Mouse (Mus musculus): ENCODE measurements around the gene Apol7a.
"Not testable (repeated sequence)": the region's sequence is repeated elsewhere in the genome, so short reads cannot be mapped to it uniquely, and the experiment has no call there.

The Apol7a gene

DNA sequence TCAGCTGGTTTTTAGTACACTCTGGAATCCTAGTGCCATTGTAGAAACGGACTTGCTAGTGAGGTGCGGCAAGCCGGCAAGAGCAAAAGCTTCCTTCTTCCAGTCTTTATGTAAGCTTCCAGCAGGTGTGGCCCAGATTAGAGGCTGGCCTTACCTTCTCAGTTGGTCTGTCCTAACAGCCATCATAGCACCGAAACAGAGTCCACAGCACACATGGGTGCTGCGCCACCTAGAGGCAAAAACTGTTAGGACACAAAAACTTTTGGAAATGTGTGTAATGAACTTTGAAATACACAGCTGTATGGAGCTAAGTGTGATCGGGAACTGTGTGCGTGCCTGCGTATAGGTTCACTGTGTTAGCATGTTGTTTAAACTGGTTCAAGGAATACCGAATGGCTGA, at the start of gene Apol7a:
Gene Apol7a, minus strand, starts transcription at position 84 of the 400 bp plus-strand sequence.
- DNase-seq (ENCODE audit: inconsistent age in 2 of 2, low spot score in 1 of 2) = peak; percentile 35 to 65

DNA sequence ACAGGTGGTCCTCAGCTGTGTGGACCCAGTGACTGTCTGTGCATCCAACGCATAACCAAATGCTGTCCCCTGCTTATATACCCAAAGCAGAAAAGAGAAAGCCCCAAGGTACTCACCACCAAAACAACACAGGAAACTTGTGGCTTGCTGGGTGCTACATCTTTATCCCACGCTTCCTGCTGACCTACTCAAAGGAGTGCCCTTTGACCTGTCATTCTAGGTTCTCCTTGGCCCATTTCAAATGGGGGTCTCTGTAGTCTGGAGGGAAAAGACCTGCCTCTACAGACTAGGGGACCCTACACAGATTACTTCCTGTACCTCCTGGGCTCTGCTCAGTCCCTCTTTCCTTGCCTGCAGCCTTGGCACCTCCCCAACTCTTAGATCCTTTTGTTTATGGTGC, 48.5 kb upstream of the Apol7a start, which contains the start of gene Apol7b:
Gene Apol7b, minus strand, starts transcription at position 101 of the 400 bp plus-strand sequence.
- DNase-seq (ENCODE audit: inconsistent age in 2 of 2, low spot score in 1 of 2) = not testable (repeated sequence)

DNA sequence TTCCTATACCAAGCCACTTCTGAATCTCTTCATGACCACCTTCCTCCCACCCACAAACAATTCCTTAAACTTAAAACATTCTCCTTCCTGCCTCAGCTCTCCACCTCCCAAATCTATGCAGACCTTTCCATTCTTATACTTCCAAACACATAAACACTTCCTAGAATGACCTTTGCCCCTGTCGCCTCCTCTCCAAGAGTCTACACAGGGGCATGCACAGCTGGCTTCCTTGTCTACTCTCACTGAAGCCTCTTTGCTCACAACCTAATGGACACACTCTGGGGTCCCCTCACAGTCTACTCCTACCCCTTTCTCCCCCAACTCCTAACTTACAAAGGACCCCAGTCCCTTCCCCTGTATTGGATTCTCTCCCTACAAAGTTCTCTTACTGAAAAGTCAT, 46.8 kb upstream of the Apol7a start:
- not testable (repeated sequence) for DNase-seq (ENCODE audit: inconsistent age in 2 of 2, low spot score in 1 of 2)

DNA sequence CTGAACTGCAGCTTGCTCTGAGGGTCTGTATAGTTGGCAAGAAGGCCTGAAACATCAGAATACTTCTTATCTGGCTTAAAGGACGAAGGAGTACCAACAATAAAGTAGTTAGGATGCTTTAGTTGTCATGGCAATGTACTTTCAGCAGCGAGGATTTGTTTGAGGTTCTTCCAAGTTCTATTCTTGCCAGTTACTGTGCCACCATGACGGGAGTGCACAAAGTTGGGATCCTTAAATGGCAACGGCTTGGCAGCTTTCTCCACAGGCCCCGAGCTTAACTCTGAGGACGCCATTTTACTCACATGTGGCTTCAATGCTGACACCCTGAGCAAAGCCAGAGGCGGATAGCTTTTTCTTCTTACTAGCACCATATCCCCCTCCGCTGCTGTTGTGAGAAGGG, 45.8 kb upstream of the Apol7a start:
- peak in 1 of 2 experiments; percentile 26 for DNase-seq (ENCODE audit: inconsistent age in 2 of 2, low spot score in 1 of 2)

DNA sequence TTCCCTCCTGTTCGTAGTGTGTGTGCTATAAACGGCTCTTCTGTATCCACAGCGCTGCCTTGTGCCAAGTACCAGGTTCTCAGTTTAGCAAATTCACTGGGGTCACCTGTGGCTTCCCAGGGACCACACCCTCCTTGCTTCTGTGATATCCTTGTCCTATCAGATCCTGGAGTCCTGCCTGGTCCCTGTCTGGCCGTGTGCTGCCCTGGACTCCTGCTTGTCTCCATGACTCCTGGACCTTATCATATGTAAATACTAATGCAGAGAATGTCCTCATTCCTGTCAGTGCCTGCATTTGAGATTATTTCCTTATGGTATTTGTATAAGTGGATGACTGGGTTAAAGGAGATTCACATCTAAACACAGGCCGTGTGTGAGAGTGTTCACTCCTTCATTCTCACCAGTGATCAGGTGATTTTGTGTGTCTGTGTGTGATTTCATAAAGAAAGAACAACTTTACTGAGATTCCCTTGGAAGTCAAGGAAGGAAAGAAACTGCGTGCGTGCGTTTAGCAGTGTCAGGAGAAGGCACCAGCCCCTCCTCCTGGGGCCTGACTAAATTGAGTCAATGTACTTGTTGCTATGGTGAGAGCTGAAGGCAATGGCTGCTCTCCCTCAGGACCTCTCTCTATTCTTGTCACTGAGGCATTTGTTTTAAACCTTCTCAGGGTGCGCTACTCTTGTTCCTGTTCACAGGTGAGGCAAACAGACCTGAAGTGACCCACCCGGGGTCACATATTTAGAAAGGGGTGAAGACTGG, 30.0 kb upstream of the Apol7a start:
- not testable (repeated sequence) for DNase-seq (ENCODE audit: inconsistent age in 2 of 2, low spot score in 1 of 2)

DNA sequence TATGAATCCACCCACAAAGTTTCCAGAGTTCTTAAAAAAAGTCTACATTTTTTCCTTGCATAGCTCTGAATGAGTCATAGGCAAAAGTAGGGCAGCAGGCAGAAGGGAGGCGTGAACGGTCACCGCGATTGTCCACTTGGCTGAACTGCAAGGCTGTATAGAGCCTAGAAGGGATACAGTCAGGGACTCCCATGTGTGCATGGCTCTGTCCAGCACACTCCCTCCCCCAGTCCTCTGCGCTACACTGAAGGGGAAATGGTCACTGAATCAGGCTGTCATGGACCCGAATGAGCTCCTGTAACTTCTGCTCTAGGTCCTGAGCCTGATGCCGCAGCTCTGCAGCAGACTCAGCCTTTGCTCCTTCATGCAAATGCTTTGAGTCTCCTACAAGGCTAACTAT, 24.0 kb upstream of the Apol7a start:
- peak in 1 of 2 experiments; percentile 68 for DNase-seq (ENCODE audit: inconsistent age in 2 of 2, low spot score in 1 of 2)

DNA sequence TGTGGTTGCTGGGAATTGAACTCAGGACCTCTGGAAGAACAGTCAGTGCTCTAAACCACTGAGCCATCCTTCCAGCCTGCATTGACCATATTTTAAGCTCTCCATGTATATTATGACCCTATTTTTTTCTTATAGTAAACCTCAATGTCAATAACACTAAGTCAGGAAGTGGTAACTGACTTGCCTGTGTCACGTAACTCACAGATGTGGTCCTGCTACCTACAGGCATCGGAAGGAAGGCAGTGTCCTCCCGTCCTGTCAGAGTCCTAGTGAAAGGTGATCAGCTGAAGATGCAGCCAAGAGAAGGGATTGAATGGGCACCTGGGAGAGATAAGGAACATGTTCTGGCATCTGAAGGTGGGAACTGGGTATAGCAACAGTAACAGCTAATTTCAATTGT, 20.7 kb upstream of the Apol7a start:
- DNase-seq (ENCODE audit: inconsistent age in 2 of 2, low spot score in 1 of 2) = not testable (repeated sequence)

DNA sequence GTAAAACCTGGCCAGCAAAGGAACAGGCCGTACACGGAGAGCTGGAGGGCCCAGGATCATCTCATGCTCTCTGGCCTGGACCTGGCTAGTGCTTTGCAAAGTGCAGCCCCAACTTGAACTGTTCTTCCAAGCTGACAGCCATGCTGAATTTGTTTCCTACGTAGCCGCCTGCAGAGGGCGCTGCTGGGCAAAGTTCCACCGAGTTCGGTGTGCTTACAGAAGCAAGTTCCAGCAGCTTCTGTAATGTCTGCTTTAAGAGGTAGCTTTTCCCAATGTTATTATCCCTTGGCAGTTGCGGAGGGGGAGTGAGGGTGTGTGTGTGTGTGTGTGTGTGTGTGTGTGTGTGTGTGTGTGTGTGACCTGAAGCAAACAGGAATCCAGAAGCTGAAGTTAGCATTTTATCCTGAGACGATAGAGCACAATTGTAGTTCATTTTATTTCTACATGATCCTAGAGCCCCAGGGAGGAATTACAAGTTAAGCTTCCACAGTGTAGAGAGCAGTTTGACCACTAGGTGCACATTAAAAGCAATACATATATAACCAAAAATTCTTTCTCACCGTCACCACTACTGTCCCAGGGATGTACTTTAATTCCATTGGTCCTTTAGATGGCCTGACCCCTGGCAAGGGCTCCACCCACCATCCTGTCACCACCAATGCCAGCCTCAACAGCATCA, 17.9 kb upstream of the Apol7a start:
- DNase-seq (ENCODE audit: inconsistent age in 2 of 2, low spot score in 1 of 2) = peak in 1 of 2 experiments; percentile 17

DNA sequence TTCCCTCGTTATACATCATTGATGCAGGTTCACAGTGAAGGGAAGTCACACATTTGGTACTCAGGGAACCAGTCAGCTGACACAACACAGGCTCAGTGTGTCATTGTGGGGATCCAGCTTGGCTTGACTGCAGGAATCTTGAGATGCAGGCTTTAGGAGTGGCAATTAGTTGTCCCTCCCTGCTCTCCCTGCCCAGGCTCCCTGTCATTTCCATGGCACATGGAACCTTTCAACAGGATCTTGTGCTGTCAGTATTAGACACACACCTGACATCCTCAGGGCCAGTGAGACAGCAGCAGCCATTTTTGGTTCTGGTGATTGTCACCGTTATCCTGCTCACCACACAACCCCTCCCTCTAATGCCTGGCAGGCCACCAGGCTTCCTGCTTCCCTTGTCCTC, 16.7 kb upstream of the Apol7a start:
- not testable (repeated sequence) for DNase-seq (ENCODE audit: inconsistent age in 2 of 2, low spot score in 1 of 2)

DNA sequence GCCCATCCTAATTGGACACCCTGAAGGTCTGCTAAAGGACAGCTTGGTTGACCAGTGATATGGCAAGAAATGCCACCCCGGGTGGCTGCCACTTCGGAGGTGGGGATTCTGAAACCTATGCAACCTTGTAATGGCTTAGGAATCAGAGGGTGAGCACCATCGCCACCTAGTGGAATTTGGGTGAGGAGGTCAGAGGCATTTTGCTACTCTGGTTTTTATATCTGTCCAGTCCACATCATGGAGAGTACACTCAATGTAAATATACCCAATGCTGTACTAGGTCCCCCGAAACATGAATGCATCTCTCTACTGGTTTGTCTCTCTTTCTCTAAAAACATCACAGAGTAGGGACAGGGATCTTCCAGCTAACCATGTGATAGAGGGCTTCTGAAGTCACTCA, 13.8 kb upstream of the Apol7a start:
- peak in 1 of 2 experiments; percentile 70 for DNase-seq (ENCODE audit: inconsistent age in 2 of 2, low spot score in 1 of 2)

DNA sequence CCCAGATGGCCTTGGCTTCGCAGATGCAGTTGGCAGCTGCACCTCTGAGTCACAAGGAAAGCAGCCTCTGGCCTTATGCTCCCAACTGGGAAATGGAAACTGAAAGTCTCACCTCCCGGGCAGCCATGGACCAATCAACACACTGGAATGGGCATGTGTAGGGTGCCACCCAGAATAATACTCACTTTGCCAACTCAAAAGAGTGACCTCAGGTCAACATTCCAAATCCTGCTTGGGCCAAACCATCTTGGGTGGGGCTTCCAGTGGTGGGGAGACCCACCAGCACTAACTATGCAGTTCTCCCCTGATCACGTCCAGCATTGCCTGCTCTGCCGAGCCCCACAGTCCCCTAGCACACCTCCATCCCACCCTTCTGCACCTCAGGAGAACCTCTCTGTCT, 12.1 kb upstream of the Apol7a start, which contains the start of gene Apol9a:
Gene Apol9a, minus strand, starts transcription at position 101 of the 400 bp plus-strand sequence.
- DNase-seq (ENCODE audit: inconsistent age in 2 of 2, low spot score in 1 of 2) = not testable (repeated sequence)

DNA sequence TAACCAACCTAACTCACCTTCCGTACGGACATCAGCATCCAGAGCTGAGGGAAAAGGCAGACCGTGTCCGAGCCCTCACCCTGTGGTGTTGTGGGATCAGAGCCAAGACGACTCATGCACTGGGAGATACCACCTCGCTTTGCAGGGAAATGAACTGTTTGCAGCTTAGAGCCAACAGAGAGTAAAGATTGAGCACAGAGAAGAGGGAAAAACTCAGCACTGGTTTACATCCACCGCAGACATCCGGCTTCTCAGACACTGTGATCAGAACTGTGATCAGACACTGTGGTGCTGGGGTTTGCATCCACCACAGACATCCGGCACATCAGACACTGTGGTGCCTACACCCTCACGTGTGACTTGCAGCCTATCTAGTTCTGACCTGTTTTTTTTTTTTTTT, 7.5 kb upstream of the Apol7a start:
- peak in 1 of 2 experiments; percentile 15 for DNase-seq (ENCODE audit: inconsistent age in 2 of 2, low spot score in 1 of 2)

DNA sequence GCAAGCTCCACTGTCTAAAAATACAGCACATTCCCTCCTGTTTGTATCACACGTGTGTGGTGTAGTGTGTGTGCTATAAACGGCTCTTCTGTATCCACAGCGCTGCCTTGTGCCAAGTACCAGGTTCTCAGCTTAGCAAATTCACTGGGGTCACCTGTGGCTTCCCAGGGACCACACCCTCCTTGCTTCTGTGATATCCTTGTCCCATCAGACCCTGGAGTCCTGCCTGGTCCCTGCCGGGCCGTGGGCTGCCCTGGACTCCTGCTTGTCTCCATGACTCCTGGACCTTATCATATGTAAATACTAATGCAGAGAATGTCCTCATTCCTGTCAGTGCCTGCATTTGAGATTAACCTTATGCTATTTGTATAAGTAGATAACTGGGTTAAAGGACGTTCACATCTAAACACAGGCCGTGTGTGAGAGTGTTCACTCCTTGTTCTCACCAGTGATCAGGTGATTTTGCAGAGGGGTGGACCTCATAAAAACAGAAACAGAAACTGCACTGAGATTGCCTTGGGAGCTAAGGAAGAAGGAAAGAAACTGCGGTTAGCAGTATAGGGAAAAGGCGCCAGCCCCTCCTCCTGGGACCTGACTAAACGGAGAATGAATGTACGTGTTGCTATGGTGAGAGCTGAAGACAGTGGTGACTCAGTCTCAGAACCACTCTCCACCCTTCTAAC, 1.3 kb downstream of the Apol7a start:
- peak in 1 of 2 experiments; percentile 66 for DNase-seq (ENCODE audit: inconsistent age in 2 of 2, low spot score in 1 of 2)

DNA sequence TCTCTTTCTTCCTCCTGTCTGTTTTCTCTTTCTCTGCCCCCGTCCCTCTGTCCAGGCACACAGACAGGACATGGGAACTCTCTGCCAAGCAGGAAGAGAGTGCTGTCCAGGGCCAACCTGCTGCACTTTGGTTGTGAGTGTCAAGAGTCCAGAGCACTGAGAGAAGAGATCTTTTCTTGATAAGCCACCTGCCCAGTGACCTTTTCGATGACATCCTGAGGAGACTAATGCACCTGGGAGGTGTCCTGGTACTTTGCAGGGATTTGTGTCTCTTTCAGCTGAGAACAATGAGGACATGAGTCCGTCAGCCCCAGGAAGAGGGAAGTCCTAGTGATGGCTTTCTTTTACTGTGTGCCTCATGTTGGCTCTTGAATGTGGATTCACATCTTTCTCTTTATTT, 5.1 kb downstream of the Apol7a start:
- DNase-seq (ENCODE audit: inconsistent age in 2 of 2, low spot score in 1 of 2) = not testable (repeated sequence)

DNA sequence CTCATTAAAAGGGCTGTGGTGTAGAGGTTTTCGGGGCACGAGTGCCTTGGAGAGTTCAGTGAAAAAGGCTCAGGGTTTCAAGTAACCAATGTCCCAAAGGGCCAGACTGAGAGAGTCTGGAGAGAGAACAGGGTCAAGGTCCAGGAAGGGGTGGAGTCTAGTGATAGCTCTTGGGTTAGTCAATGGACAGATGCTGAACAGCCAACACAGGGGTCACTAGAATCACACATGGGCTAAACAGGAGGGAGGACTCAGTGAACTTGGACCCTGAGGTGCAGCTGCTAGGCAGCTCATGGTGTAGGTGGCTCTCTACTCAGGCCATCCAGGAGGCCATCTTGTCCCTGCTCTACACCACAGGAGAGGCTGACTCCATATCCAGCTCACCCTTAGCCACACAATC, 11.4 kb downstream of the Apol7a start:
- peak in 1 of 2 experiments; percentile 43 for DNase-seq (ENCODE audit: inconsistent age in 2 of 2, low spot score in 1 of 2)

DNA sequence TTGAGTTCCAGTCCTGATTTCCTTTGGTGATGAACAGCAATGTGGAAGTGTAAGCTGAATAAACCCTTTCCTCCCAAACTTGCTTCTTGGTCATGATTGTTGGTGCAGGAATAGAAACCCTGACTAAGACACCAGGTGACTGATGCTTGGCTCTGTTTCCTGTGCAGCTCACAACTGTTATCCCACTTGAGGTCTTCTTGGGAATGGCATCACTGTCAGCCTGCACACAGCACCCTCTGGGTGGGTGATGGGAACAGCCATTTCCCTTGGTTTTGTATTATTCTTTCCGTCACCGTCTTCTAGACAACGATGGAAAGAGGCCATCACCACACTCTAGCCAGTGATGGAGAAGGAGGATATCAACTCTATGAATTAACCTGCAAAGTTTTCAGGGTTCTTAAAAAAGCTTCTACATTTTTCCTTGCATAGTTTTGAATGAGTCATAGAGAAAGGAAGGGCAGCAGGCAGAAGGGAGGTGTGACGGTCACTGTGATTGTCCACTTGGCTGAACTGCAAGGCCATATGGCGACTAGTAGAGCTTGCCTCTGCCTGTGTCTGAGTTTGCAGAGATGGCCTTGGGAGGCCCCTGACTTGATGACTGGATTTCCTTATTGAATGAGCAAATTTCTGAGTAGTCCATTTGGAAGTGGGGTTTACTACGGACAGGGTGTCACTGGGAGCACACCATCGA, 14.4 kb downstream of the Apol7a start:
- peak; percentile 77 to 91 for DNase-seq (ENCODE audit: inconsistent age in 2 of 2, low spot score in 1 of 2)

DNA sequence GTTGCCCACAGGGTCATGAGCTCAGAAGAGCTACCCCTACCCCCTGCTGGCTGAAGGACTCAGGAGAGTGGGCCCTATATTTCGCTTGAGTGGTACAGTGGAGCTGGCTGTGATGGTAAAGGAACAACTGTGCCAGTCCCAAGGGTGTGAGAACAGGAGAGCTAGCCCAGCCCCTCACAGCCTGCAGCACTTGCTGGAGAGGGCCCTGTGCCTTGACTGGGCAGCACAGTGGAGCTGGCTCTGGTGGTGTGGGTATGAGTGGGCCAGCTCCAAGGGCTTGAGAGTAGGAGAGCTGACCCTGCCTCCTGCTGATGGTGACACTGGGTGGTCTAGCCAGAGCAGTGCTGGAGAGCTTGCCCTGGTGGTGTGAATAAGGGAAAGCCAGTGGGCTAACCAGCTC, 16.0 kb downstream of the Apol7a start:
- no peak for DNase-seq (ENCODE audit: inconsistent age in 2 of 2, low spot score in 1 of 2)

DNA sequence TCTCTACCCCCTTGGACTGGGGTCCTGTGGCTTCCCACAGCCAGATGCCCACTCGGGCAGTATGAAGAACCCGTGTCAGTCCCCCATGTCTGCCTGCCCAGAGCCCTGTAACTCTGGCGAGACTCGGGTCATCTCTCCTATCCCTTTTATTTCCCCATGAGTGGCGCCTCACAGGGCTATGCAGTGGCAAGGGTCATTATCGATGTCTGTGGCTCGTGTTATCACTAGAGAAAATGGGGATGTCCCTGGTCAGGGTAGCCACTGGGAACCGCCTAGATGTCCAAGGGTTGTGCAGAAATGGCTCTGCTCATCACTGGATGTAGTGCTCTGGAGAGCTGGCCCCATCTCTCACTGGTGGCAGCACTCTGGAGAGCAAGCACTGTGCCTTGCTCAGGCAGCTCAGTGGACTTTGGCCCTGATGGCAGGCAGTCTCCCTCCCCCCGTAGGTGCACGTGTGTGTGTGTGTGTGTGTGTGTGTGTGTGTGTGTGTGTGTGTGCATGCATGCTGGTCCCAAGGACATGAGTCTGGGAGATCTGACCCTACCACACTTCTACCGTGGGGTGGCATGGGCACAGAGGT, 16.5 kb downstream of the Apol7a start:
- no peak for DNase-seq (ENCODE audit: inconsistent age in 2 of 2, low spot score in 1 of 2)

DNA sequence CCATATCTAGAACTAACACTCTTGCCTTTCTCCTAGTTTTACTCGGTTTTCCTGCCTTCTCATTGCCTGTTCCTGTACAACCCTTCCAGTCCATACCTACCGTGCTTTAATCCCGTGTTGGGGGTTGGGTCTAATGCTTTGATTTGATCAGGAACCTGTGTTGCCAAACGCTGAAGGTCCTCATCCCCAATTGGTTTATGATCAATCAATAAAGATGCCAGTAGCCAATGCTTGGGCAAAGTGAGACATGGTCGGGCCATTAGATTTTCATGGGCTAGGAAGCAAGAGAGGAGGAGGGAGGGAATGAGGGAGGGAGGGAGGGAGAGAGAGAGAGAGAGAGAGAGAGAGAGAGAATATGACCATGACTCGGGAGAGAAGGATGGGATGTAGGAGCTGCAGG, 17.4 kb downstream of the Apol7a start:
- DNase-seq (ENCODE audit: inconsistent age in 2 of 2, low spot score in 1 of 2) = no peak

DNA sequence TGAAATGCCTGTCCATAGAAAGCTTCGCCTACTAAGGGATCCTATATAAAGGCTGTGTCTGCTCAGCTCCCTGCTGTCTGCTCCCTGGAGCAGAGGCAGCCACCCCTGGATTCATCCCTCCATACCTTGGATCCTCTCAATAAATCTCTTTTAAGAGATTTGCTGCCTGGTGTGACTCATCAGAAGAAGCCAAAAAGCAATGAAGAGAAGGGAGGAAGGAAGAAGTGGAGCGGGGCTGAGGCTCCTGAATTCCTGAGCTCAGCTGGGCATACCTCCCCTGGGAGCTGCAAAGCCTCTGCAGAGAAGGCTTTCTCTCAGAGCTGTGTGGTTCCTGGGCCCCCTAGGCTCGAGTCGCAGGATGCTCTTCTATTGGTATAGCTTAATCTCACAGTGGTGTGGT, 19.0 kb downstream of the Apol7a start:
- no peak for DNase-seq (ENCODE audit: inconsistent age in 2 of 2, low spot score in 1 of 2)

DNA sequence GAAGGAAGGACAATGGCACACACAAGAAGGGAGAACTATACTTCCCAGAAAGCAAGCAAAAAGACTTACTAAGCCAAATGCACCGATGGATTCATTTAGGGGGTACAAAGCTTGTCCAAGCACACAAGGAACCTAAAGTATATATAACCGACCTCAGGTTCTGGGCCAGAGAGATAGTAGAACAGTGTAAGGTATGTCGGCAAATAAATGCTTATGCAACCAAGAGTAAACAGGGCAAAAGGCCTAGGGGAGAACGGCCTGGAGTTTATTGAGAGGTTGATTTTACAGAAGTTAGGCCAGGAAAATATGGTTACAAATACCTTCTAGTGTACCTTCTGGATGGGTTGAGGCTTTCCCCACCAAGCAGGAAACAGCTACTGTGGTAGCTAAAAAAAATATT, 21.5 kb downstream of the Apol7a start:
- no peak for DNase-seq (ENCODE audit: inconsistent age in 2 of 2, low spot score in 1 of 2)
